Mouse (Mus musculus): ENCODE data around the gene Slc44a3. TPM values are rescaled to one million over a fixed set of nuclear protein-coding genes. Genes with fewer than 3 reads are reported as not detected.

Gene Slc44a3
- polyA plus RNA-seq, 2 experiments, result 4.8 to 10.7 TPM

DNA sequence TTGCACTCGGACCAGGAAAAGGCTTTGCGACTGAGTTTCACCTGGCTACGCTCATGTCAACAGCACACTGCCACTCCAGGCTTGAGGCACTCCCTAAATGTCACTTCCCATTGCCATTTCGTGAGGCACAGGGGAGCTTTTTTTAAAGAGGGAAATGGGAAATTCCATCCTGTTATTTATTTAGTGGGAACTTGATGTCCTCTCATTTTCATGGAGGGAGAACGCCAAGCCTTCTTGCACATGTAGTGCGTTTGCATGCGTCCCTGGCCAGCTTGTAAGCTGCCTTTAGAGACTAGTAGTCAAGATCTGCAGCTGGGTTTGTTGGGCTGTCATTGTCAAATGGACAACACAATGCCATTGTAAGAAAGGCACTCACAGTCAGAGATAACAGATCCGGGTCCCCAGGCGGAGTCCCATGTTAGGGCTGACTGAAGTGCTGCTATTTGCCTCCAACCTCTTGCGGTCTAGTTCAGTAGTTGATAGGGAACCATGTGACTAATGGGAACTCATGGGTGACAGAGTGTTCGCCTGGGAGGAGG lies 92.5 kb downstream of the Slc44a3 start:
- H3K4me1 ChIP-seq (replicated peaks; ENCODE audit: control insufficient read depth in 2 of 2, insufficient read depth in 2 of 2, low read length in 1 of 2), result peaks cover 5 to 31% of the 10 kb centered on the region in 2 experiments; a peak in 2 of 4 replicates
- 51% methylated on average over 11 of the region's 11 CpGs for WGBS (ENCODE audit: insufficient replicate concordance)

DNA sequence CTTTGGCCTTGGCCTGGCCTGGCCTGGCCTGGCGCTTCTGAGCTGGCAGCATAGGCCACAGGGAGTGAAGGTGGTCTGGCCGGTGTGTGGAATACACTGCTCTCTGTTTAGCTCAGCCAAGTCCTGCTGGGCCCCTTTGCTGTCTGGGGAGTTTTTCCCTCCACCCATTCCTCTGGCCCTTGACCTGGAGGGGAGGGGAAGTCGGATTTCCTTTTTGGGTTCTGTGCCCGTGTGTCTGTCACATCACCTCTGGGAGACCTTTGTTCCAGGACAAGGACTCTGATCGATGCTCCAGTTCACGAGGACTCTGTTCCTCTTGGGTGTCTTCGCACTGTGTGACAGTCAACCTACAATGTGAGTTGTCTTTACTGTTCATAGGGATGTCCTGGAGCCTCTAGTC lies 94.2 kb downstream of the Slc44a3 start:
- ATAC-seq (ENCODE audit: insufficient read depth), result no peak
- Histone ChIP-seq H3K4me2 (ENCODE audit: low read depth) (no peak overlapping the region), H3K9me3 (ENCODE audit: control insufficient read depth, low read length) (no peaks in the 10 kb centered on the region), H3K4me1 (replicated peaks; ENCODE audit: control insufficient read depth in 2 of 2, insufficient read depth in 2 of 2, low read length in 1 of 2) (peaks cover 15 to 40% of the 10 kb centered on the region in 2 experiments), H3K36me3 (replicated peaks; ENCODE audit: control insufficient read depth, insufficient read depth, low read depth) (no peaks in the 10 kb centered on the region), H3K9ac (replicated peaks) (no peak overlapping the region), H3K4me3 (ENCODE audit: insufficient read depth in 1 of 2, low read depth in 2 of 2, low read length in 2 of 2) (no peak overlapping the region), H3K27me3 (ENCODE audit: control insufficient read depth, insufficient read depth, low read length) (no peaks in the 10 kb centered on the region), H3K27ac (no peak overlapping the region)
- 46% methylated on average over 7 of the region's 7 CpGs for WGBS (ENCODE audit: insufficient replicate concordance)
- TF ChIP-seq CTCF (IDR thresholded peaks at IDR 0.05; ENCODE audit: low read depth), result no peak
- DNase-seq (ENCODE audit: low read depth in 3 of 3, low spot score in 3 of 3), result no peak

More for the DNA sequence above, 92.5 kb downstream of the Slc44a3 start:
- TF ChIP-seq EP300 (IDR thresholded peaks at IDR 0.05; ENCODE audit: low read depth), result no peak
- no peak for TF ChIP-seq CTCF (IDR thresholded peaks at IDR 0.05; ENCODE audit: low read depth)
- Histone ChIP-seq H3K9me3 (ENCODE audit: control insufficient read depth, low read length) (no peaks in the 10 kb centered on the region), H3K36me3 (replicated peaks; ENCODE audit: control insufficient read depth, insufficient read depth, low read depth) (no peaks in the 10 kb centered on the region), H3K4me2 (ENCODE audit: low read depth) (no peak overlapping the region), H3K4me3 (ENCODE audit: insufficient read depth in 1 of 2, low read depth in 2 of 2, low read length in 2 of 2) (no peak overlapping the region), H3K27ac (no peak overlapping the region), H3K9ac (replicated peaks) (no peak overlapping the region), H3K27me3 (ENCODE audit: control insufficient read depth, insufficient read depth, low read length) (no peaks in the 10 kb centered on the region)
- ATAC-seq (ENCODE audit: insufficient read depth) (no peak; the same call in 1 of the 2 replicates), DNase-seq (ENCODE audit: low read depth in 3 of 3, low spot score in 3 of 3) (no peak)

DNA sequence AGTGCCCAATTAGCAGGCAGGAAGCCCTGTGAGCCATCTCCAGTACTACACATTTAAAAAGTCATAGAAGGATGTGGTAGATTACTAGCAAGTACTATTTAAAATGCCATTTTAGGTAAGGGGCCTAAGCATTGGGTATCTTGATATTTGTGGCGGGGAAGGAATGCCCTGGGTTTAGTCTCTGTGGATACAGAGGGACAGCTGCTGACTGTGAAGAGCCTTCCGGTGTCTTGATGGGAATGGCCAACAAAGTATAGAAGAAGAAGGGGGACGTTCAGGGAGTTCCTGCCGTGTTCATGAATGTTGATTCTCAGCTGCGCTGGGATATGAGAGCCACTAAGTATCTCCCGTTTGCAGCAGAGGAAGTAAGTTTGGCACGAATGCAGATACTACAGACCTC lies 95.1 kb downstream of the Slc44a3 start:
- H3K9ac ChIP-seq (replicated peaks), result no peak overlapping the region
- H3K27me3 ChIP-seq (ENCODE audit: control insufficient read depth, insufficient read depth, low read length), result no peaks in the 10 kb centered on the region
- H3K9me3 ChIP-seq (ENCODE audit: control insufficient read depth, low read length), result no peaks in the 10 kb centered on the region
- H3K27ac ChIP-seq, result no peak overlapping the region
- no peak for TF ChIP-seq CTCF (IDR thresholded peaks at IDR 0.05; ENCODE audit: low read depth)
- TF ChIP-seq EP300 (IDR thresholded peaks at IDR 0.05; ENCODE audit: low read depth), result no peak
- H3K4me3 ChIP-seq (ENCODE audit: insufficient read depth in 1 of 2, low read depth in 2 of 2, low read length in 2 of 2), result no peak overlapping the region
- ATAC-seq (ENCODE audit: insufficient read depth), result no peak
- peaks cover 16 to 43% of the 10 kb centered on the region in 2 experiments for H3K4me1 ChIP-seq (replicated peaks; ENCODE audit: control insufficient read depth in 2 of 2, insufficient read depth in 2 of 2, low read length in 1 of 2)
- WGBS (ENCODE audit: insufficient replicate concordance), result 49% methylated on average over 7 of the region's 7 CpGs
- H3K4me2 ChIP-seq (ENCODE audit: low read depth), result no peak overlapping the region
- no peak for DNase-seq (ENCODE audit: low read depth in 3 of 3, low spot score in 3 of 3)
- no peaks in the 10 kb centered on the region for H3K36me3 ChIP-seq (replicated peaks; ENCODE audit: control insufficient read depth, insufficient read depth, low read depth)

DNA sequence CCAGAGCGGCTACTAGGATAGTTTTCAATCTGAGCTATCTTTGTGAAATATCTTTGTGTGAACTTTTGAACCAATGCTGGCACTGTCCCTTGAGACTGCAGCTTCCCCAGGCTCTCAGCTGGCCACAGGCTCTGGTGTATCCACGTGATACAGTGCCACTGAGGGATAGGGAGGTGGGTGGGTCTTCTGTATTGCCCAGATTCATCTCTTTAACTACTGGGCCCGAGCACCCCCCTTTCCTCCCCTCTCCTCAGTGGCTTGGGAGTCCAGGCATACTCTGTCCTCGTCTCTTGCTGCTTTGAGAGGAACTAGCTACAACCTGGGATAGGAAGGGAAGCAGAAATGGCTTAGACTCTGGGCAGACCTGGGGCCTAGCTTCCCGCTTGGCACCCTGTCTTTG lies 96.9 kb downstream of the Slc44a3 start:
- H3K4me1 ChIP-seq (replicated peaks; ENCODE audit: control insufficient read depth in 2 of 2, insufficient read depth in 2 of 2, low read length in 1 of 2), result peaks cover 19 to 48% of the 10 kb centered on the region in 2 experiments
- no peak overlapping the region for H3K4me2 ChIP-seq (ENCODE audit: low read depth)
- H3K27ac ChIP-seq, result no peak overlapping the region
- H3K4me3 ChIP-seq (ENCODE audit: insufficient read depth in 1 of 2, low read depth in 2 of 2, low read length in 2 of 2), result no peak overlapping the region
- no peaks in the 10 kb centered on the region for H3K9me3 ChIP-seq (ENCODE audit: control insufficient read depth, low read length)
- no peak overlapping the region for H3K9ac ChIP-seq (replicated peaks)
- no peaks in the 10 kb centered on the region for H3K27me3 ChIP-seq (ENCODE audit: control insufficient read depth, insufficient read depth, low read length)
- H3K36me3 ChIP-seq (replicated peaks; ENCODE audit: control insufficient read depth, insufficient read depth, low read depth), result no peaks in the 10 kb centered on the region
- ATAC-seq (ENCODE audit: insufficient read depth) (no peak), DNase-seq (ENCODE audit: low read depth in 3 of 3, low spot score in 3 of 3) (no peak)
- TF ChIP-seq CTCF (IDR thresholded peaks at IDR 0.05; ENCODE audit: low read depth), result no peak
- no peak for TF ChIP-seq EP300 (IDR thresholded peaks at IDR 0.05; ENCODE audit: low read depth)
- WGBS (ENCODE audit: insufficient replicate concordance), result 59% methylated on average over 5 of the region's 5 CpGs

DNA sequence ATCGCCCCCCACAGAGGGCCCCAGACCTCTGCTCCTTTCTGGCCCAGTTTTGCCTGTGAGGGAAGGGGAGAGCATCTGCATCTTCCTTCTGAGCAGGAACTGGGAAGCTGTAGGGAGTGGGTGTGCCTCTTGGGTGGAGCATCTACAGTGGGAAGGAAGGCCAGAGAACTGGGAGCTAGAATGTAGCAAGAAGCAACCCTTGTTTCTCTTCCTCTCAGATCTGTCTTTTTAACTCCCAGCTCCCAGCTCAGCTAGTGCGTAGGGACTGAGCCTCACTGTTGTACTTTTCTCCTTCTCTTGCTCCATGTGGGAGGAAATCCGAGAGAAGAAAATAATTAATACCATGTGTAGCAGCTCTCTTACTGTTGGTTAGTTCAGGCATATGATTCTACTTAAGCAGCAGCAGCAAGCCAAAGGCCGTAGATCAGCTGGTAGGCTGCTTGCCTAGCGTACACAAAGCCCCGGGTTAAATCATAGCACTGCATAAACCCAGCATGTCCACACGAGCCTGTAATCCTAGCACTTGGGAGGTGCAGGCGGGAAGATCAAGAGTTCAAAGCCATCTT lies 98.2 kb downstream of the Slc44a3 start:
- peak overlapping the region; percentile 21; the same call in 1 of the 2 replicates for H3K4me2 ChIP-seq (ENCODE audit: low read depth)
- H3K36me3 ChIP-seq (replicated peaks; ENCODE audit: control insufficient read depth, insufficient read depth, low read depth), result no peaks in the 10 kb centered on the region
- peaks cover 19 to 41% of the 10 kb centered on the region in 2 experiments for H3K4me1 ChIP-seq (replicated peaks; ENCODE audit: control insufficient read depth in 2 of 2, insufficient read depth in 2 of 2, low read length in 1 of 2)
- no peaks in the 10 kb centered on the region for H3K27me3 ChIP-seq (ENCODE audit: control insufficient read depth, insufficient read depth, low read length)
- DNase-seq (ENCODE audit: low read depth in 3 of 3, low spot score in 3 of 3) (no peak), ATAC-seq (ENCODE audit: insufficient read depth) (peak; percentile 32; the same call in 1 of the 2 replicates)
- H3K9ac ChIP-seq (replicated peaks), result no peak overlapping the region
- no peak overlapping the region for H3K27ac ChIP-seq
- H3K9me3 ChIP-seq (ENCODE audit: control insufficient read depth, low read length), result no peaks in the 10 kb centered on the region
- H3K4me3 ChIP-seq (ENCODE audit: insufficient read depth in 1 of 2, low read depth in 2 of 2, low read length in 2 of 2), result no peak overlapping the region
- TF ChIP-seq EP300 (IDR thresholded peaks at IDR 0.05; ENCODE audit: low read depth) (no peak), CTCF (IDR thresholded peaks at IDR 0.05; ENCODE audit: low read depth) (no peak)
- WGBS (ENCODE audit: insufficient replicate concordance), result 60% methylated on average over 8 of the region's 8 CpGs
